Mouse (Mus musculus): ENCODE results near the gene Mettl4. TPM values are rescaled to one million over a fixed set of nuclear protein-coding genes. Genes with fewer than 3 reads are reported as not detected.

Mettl4 gene
- 14.9 and 18.6 TPM in 2 replicates for polyA plus RNA-seq (2015; fragmentation: Nextera tagmentation; extraction: Ambion mirVana)

DNA sequence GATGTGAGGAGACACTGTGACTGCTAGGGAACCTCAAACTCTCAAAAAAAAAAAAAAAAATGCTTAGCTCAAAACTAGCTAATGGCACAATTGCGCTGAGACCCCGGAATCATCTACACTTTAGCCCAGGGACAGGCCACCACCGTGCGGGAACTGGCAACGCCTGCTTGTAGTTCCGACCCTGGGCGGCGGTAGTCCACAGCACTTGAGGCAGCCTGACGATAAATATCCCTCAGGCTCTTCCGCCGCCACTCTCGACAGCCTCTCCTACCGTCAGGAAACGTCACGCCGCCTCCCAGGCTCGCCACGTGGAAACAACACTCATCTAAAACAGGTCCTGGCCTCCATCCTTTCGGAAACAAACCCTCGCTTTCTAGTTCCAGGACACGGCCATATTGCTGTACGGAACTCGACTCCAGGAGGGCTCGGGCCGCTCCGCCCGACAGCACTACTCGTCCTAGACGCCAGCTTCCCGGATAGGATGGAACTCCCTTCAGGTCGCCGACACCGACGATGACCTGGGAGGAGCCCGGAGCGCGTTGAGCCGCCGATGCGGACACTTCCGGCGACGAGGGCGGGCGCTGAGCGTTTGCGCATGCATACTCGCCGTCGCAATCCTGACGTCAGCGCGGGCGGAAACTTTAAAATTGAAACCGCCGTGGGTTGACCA lies at the start of gene Mettl4:
Gene Mettl4, minus strand, starts transcription at position 554 of the 670 bp plus-strand sequence.
- Histone ChIP-seq H3K4me3 (ENCODE audit: low read depth, low read length) (peak within 1 kb of the TSS; percentile 56), H3K4me1 (ENCODE audit: control insufficient read depth, insufficient read depth, low read length) (peaks cover 14% of the 10 kb centered on the region), H3K27me3 (ENCODE audit: control insufficient read depth, insufficient read depth, low read depth, low read length) (no peaks in the 10 kb centered on the region), H3K4me2 (ENCODE audit: low read length) (peak within 1 kb of the TSS; percentile 84), H3K9ac (ENCODE audit: low read depth, low read length) (peak within 1 kb of the TSS; percentile 72), H3K9me3 (replicated peaks; ENCODE audit: control insufficient read depth, low read length, poor library complexity, severe bottlenecking) (no peaks in the 10 kb centered on the region), H3K36me3 (ENCODE audit: control insufficient read depth, insufficient read depth, low read length) (no peaks in the 10 kb centered on the region), H3K27ac (ENCODE audit: low read length) (peak within 1 kb of the TSS; percentile 92)
- ATAC-seq: peak; percentile 99
- WGBS: under 1% methylated on average over 56 of the region's 56 CpGs

DNA sequence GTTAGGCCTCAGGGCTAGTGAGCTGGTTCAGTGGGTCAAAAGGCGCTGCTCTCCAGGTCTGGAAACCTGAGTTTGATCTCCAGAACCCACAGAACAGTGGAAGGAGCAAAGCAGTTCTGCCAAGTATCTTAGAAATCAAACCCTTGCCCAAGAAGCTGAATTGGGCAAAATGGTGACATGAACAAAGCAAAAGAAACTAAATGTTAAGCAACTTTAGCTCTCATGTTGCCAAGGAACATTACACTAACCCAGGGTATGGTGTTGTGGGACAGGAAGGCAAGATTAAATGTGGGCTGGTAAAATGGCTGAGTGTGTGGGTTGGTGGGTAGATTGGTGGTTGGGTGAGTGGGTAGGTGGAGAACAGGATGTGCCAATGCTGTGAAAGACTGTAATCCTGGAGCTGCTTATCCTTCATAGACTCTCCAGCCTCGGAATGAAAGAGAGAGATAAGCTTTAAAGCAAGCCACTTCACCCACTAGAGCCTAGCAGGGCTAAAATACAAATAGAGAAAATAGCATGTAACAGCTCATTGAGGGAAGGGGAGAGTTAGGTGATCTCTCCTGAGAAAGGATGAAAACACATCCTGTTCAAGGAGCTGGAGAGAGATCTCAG lies 29.2 kb upstream of the Mettl4 start:
- H3K4me2 ChIP-seq (ENCODE audit: low read length): no peak overlapping the region
- H3K27me3 ChIP-seq (ENCODE audit: control insufficient read depth, insufficient read depth, low read depth, low read length): no peaks in the 10 kb centered on the region
- no peak overlapping the region for H3K9ac ChIP-seq (ENCODE audit: low read depth, low read length)
- ATAC-seq: no peak
- no peak overlapping the region for H3K4me3 ChIP-seq (ENCODE audit: low read depth, low read length)
- 84% methylated on average over 2 of the region's 2 CpGs for WGBS
- no peak overlapping the region for H3K27ac ChIP-seq (ENCODE audit: low read length)
- H3K9me3 ChIP-seq (replicated peaks; ENCODE audit: control insufficient read depth, low read length, poor library complexity, severe bottlenecking): no peaks in the 10 kb centered on the region
- H3K36me3 ChIP-seq (ENCODE audit: control insufficient read depth, insufficient read depth, low read length): no peaks in the 10 kb centered on the region
- H3K4me1 ChIP-seq (ENCODE audit: control insufficient read depth, insufficient read depth, low read length): no peaks in the 10 kb centered on the region

DNA sequence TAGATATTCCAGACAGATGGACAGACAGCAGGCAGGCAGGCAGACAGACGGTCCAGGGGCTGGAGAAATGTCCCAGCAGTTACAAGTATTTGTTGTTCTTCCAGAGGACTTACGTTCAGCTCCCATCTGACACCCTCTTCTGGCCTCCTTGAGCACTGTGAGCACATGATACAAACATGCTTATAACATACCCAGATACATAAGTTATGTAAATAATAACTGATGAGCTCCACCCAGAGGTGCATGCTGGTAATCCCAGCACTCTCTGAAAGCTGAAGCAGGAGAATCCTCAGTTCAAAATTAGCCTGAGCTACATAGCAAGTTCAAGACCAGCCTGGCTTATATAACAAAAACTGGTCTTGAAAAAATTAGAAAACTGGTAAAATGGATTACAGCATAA lies 18.7 kb upstream of the Mettl4 start:
- 90% methylated on average over 2 of the region's 2 CpGs for WGBS
- no peaks in the 10 kb centered on the region for H3K27me3 ChIP-seq (ENCODE audit: control insufficient read depth, insufficient read depth, low read depth, low read length)
- no peaks in the 10 kb centered on the region for H3K9me3 ChIP-seq (replicated peaks; ENCODE audit: control insufficient read depth, low read length, poor library complexity, severe bottlenecking)
- no peak overlapping the region for H3K9ac ChIP-seq (ENCODE audit: low read depth, low read length)
- no peak overlapping the region for H3K4me2 ChIP-seq (ENCODE audit: low read length)
- no peak overlapping the region for H3K27ac ChIP-seq (ENCODE audit: low read length)
- H3K4me3 ChIP-seq (ENCODE audit: low read depth, low read length): no peak overlapping the region
- ATAC-seq: no peak
- no peaks in the 10 kb centered on the region for H3K4me1 ChIP-seq (ENCODE audit: control insufficient read depth, insufficient read depth, low read length)
- no peaks in the 10 kb centered on the region for H3K36me3 ChIP-seq (ENCODE audit: control insufficient read depth, insufficient read depth, low read length)

DNA sequence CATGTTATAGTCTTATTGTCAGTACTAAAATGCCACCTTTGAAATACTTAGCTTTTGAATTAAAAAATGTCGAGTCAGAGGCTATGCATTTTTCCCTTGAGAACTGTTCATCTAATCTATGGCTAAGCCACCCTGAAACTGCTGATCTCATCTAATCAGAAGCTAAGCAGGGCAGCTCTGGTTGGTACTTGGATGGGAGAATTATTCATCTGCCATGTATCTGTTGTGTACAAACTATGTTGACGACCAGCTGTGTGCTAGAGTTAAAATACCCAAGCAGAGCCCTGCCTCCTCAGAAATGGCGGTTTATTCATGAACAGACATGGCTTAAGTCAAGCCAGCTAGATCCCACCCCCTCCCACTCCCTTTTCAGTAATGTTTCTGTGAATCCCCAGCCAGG lies 14.9 kb upstream of the Mettl4 start:
- Histone ChIP-seq H3K9ac (ENCODE audit: low read depth, low read length) (no peak overlapping the region), H3K27me3 (ENCODE audit: control insufficient read depth, insufficient read depth, low read depth, low read length) (no peaks in the 10 kb centered on the region), H3K4me3 (ENCODE audit: low read depth, low read length) (no peak overlapping the region), H3K4me2 (ENCODE audit: low read length) (no peak overlapping the region), H3K9me3 (replicated peaks; ENCODE audit: control insufficient read depth, low read length, poor library complexity, severe bottlenecking) (no peaks in the 10 kb centered on the region), H3K27ac (ENCODE audit: low read length) (no peak overlapping the region), H3K4me1 (ENCODE audit: control insufficient read depth, insufficient read depth, low read length) (no peaks in the 10 kb centered on the region), H3K36me3 (ENCODE audit: control insufficient read depth, insufficient read depth, low read length) (no peaks in the 10 kb centered on the region)
- 87% methylated on average over 3 of the region's 3 CpGs for WGBS
- no peak for ATAC-seq

DNA sequence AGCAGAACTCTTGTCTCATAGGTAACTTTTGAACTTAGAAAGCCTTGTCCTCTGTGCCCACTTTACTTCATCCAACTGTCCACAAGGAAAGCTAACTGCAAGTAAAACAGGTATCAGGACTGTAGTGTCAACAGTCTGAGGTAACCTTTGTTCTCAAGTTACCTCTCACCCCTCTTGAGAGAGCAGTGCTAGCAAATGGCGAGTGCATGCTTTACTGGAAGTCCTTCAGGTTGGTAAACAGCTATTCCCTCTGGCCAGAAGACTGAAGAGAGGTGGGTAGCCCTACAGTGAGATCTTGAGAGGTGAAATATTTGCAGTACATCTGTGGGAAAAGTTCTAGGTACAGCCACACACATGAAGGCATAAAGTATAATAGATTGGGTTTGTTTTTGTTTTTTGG lies 14.2 kb upstream of the Mettl4 start:
- no peaks in the 10 kb centered on the region for H3K27me3 ChIP-seq (ENCODE audit: control insufficient read depth, insufficient read depth, low read depth, low read length)
- H3K9me3 ChIP-seq (replicated peaks; ENCODE audit: control insufficient read depth, low read length, poor library complexity, severe bottlenecking): no peaks in the 10 kb centered on the region
- H3K36me3 ChIP-seq (ENCODE audit: control insufficient read depth, insufficient read depth, low read length): no peaks in the 10 kb centered on the region
- H3K9ac ChIP-seq (ENCODE audit: low read depth, low read length): no peak overlapping the region
- no peaks in the 10 kb centered on the region for H3K4me1 ChIP-seq (ENCODE audit: control insufficient read depth, insufficient read depth, low read length)
- no peak overlapping the region for H3K4me3 ChIP-seq (ENCODE audit: low read depth, low read length)
- 91% methylated on average over 1 of the region's 1 CpGs for WGBS
- H3K27ac ChIP-seq (ENCODE audit: low read length): no peak overlapping the region
- no peak for ATAC-seq
- H3K4me2 ChIP-seq (ENCODE audit: low read length): no peak overlapping the region

DNA sequence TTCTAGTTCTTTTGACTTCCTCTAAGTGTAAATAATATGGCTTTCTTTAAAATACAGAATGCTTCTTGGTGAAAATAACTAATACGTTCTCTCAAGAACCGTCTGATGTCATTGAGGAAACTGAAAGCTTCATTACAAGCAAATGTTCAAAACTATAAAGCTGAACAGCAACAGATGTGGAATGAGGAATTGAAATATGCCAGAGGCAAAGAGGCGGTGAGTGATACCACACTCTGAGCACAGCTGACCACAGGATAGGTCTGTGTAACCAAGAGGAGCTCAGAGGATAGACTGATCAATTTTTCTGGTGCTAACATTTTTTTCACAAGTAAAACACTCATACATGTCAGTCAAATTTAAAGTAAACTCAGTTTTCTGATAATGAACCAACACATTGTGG lies 12.6 kb upstream of the Mettl4 start:
- Histone ChIP-seq H3K4me1 (ENCODE audit: control insufficient read depth, insufficient read depth, low read length) (no peaks in the 10 kb centered on the region), H3K9me3 (replicated peaks; ENCODE audit: control insufficient read depth, low read length, poor library complexity, severe bottlenecking) (no peaks in the 10 kb centered on the region), H3K36me3 (ENCODE audit: control insufficient read depth, insufficient read depth, low read length) (no peaks in the 10 kb centered on the region), H3K9ac (ENCODE audit: low read depth, low read length) (no peak overlapping the region), H3K4me3 (ENCODE audit: low read depth, low read length) (no peak overlapping the region), H3K4me2 (ENCODE audit: low read length) (no peak overlapping the region), H3K27ac (ENCODE audit: low read length) (no peak overlapping the region), H3K27me3 (ENCODE audit: control insufficient read depth, insufficient read depth, low read depth, low read length) (no peaks in the 10 kb centered on the region)
- WGBS: 97% methylated on average over 3 of the region's 3 CpGs
- ATAC-seq: no peak

DNA sequence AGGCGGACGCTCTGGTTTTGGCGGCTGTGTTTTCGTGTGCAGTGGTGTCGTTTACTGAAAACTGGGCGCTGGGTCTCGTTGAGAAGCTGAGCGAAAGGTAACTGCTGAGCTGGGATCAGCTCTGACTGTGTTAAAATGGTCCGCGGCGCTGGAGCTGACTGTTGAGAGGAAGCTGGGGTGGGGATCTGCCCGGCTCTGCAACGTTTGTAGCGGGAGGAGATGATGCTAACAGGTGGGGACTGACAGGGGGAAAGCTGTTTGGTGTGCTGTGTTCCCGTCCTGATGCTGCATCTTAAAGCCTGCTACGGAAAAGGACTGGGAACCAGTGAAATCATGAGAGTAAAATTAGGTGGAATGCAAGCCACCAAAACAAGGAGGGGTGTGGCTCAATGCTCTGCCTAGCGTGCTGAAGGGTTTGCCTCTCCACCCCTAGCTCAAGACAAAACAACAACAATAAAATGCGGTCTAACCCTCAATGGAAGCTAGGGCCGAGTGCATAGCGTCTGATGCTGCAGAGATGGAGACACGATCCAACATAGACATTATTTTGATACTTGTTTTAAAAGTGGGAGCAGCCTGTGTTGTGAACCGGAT lies 414 bp upstream of the Mettl4 start:
- Histone ChIP-seq H3K36me3 (ENCODE audit: control insufficient read depth, insufficient read depth, low read length) (no peaks in the 10 kb centered on the region), H3K9ac (ENCODE audit: low read depth, low read length) (peak overlapping the region; percentile 72), H3K4me2 (ENCODE audit: low read length) (peak overlapping the region; percentile 84), H3K4me3 (ENCODE audit: low read depth, low read length) (peak overlapping the region; percentile 56), H3K27ac (ENCODE audit: low read length) (peak overlapping the region; percentile 92), H3K4me1 (ENCODE audit: control insufficient read depth, insufficient read depth, low read length) (peaks cover 12% of the 10 kb centered on the region), H3K9me3 (replicated peaks; ENCODE audit: control insufficient read depth, low read length, poor library complexity, severe bottlenecking) (no peaks in the 10 kb centered on the region), H3K27me3 (ENCODE audit: control insufficient read depth, insufficient read depth, low read depth, low read length) (no peaks in the 10 kb centered on the region)
- WGBS: 2% methylated on average over 22 of the region's 22 CpGs
- ATAC-seq: 0 out of 2 replicates have a peak, but pooled peaks have one; percentile 0

DNA sequence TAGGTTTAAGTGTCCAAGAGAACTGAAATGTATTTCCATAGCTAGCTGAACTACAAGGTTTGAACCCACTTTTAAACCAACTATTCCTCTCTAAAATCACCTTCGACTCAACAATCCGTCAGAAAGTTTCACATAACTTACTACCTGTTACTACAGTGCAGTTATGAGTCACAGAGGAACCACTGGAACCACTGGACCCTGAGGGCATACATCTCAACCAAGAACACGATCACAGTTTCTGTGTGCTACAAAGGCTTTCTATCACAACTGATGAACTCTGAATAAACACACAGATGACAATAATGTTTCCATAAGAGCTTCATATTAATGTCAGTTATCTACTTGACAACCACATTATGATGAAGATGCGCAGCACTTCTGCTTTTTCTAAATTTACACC lies 11.6 kb downstream of the Mettl4 start:
- Histone ChIP-seq H3K36me3 (ENCODE audit: control insufficient read depth, insufficient read depth, low read length) (no peaks in the 10 kb centered on the region), H3K27me3 (ENCODE audit: control insufficient read depth, insufficient read depth, low read depth, low read length) (no peaks in the 10 kb centered on the region), H3K4me3 (ENCODE audit: low read depth, low read length) (no peak overlapping the region), H3K9ac (ENCODE audit: low read depth, low read length) (no peak overlapping the region), H3K4me2 (ENCODE audit: low read length) (no peak overlapping the region), H3K27ac (ENCODE audit: low read length) (no peak overlapping the region), H3K9me3 (replicated peaks; ENCODE audit: control insufficient read depth, low read length, poor library complexity, severe bottlenecking) (no peaks in the 10 kb centered on the region), H3K4me1 (ENCODE audit: control insufficient read depth, insufficient read depth, low read length) (no peaks in the 10 kb centered on the region)
- 94% methylated on average over 4 of the region's 4 CpGs for WGBS
- ATAC-seq: no peak

DNA sequence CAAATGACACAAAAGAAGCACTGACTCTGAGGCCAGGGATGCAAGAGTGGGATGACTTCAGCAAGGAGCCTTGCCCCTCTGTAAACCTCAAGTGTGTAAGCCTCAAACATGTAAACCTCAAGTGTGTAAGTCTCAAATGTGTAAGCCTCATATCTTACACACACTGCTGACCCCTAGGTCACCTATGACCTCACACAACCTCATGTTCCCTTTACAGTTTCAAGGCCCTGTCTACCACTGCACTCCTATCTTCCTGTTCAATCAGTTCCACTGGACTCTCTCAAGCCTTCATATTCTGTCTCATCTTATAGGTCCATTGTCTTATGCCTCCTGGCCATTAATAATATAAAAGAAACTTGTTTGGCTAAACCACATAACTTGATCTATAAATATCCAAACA lies 13.9 kb downstream of the Mettl4 start:
- no peaks in the 10 kb centered on the region for H3K36me3 ChIP-seq (ENCODE audit: control insufficient read depth, insufficient read depth, low read length)
- H3K27me3 ChIP-seq (ENCODE audit: control insufficient read depth, insufficient read depth, low read depth, low read length): no peaks in the 10 kb centered on the region
- ATAC-seq: 0 out of 2 replicates have a peak, but pooled peaks have one; percentile 32
- no peak overlapping the region for H3K4me2 ChIP-seq (ENCODE audit: low read length)
- no peaks in the 10 kb centered on the region for H3K9me3 ChIP-seq (replicated peaks; ENCODE audit: control insufficient read depth, low read length, poor library complexity, severe bottlenecking)
- H3K4me3 ChIP-seq (ENCODE audit: low read depth, low read length): no peak overlapping the region
- no peaks in the 10 kb centered on the region for H3K4me1 ChIP-seq (ENCODE audit: control insufficient read depth, insufficient read depth, low read length)
- no peak overlapping the region for H3K27ac ChIP-seq (ENCODE audit: low read length)
- H3K9ac ChIP-seq (ENCODE audit: low read depth, low read length): no peak overlapping the region
